Mouse (Mus musculus): ENCODE results near the gene Cd109. TPM values are rescaled to one million over a fixed set of nuclear protein-coding genes. Genes with fewer than 3 reads are reported as not detected.
A peak's percentile ranks its signal among the peaks of the same experiment; 100 is the strongest.

The Cd109 gene
- total and polyA plus RNA-seq, 2 experiments from 2014 or later: 3.3 to 6.5 TPM

DNA sequence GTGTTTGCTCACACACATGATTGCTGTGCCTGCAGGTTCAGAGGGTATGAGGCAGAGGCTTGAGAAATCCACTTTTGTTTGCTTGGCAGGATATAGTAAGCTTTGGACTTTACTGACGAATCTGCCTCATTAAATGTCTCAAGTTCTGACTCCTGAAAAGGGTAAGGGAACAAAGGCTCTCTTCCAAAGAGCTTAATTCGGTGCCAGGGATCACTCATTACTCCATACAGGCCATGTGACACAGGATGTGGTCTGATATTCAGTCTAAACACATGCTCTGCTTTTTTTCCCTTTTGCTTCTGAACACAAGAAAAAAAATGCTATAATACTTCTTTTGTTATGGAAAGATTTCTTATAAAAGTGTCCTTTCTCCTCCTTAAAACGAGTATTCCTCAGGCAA lies 126.7 kb downstream of the Cd109 start:
- Histone ChIP-seq H3K4me1 (ENCODE audit: control insufficient read depth, insufficient read depth) (no peaks in the 10 kb centered on the region; the same call in 1 of the 2 replicates), H3K27me3 (ENCODE audit: control insufficient read depth, insufficient read depth, low read length) (no peaks in the 10 kb centered on the region), H3K36me3 (replicated peaks; ENCODE audit: control insufficient read depth, insufficient read depth, low read length) (no peaks in the 10 kb centered on the region), H3K9ac (replicated peaks; ENCODE audit: low read depth, low read length) (no peak overlapping the region), H3K4me2 (ENCODE audit: low read depth, low read length) (no peak overlapping the region), H3K4me3 (ENCODE audit: low read depth, low read length) (no peak overlapping the region), H3K27ac (ENCODE audit: low read depth) (no peak overlapping the region), H3K9me3 (replicated peaks; ENCODE audit: control insufficient read depth, low read length) (no peaks in the 10 kb centered on the region)
- WGBS: 67% methylated on average over 3 of the region's 3 CpGs
- TF ChIP-seq EP300 (IDR thresholded peaks at IDR 0.05; ENCODE audit: low read depth): no peak
- no peak for TF ChIP-seq CTCF (IDR thresholded peaks at IDR 0.05; ENCODE audit: low read depth)
- DNase-seq (ENCODE audit: low spot score) (no peak), ATAC-seq (ENCODE audit: insufficient read depth, low read depth) (no peak)

DNA sequence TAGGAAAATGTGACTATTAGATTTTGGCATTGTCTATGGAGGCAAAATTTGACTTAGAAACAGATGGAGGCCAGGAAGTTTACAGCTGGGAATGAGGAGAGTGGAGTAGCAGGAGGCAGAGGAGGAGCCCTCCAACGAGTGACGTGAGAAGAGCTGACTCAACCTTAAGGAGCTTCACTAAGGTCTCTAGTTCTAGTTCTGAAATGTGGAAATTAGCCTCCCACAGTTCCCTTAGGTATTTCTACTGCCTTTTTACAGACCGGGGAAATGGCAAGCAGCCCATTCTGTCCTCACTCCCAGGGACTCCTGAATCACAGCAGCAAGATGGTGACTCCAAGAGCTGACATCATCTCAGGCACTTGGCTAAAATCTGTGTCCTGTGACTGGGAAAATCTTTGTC lies 134.9 kb downstream of the Cd109 start:
- DNase-seq (ENCODE audit: low spot score) (peak; percentile 17), ATAC-seq (ENCODE audit: insufficient read depth, low read depth) (peak; percentile 62)
- TF ChIP-seq CTCF (IDR thresholded peaks at IDR 0.05; ENCODE audit: low read depth): no peak
- TF ChIP-seq EP300 (IDR thresholded peaks at IDR 0.05; ENCODE audit: low read depth): no peak
- no peak overlapping the region for H3K27ac ChIP-seq (ENCODE audit: low read depth)
- no peaks in the 10 kb centered on the region; the same call in 1 of the 2 replicates for H3K4me1 ChIP-seq (ENCODE audit: control insufficient read depth, insufficient read depth)
- H3K36me3 ChIP-seq (replicated peaks; ENCODE audit: control insufficient read depth, insufficient read depth, low read length): no peaks in the 10 kb centered on the region
- no peak overlapping the region for H3K9ac ChIP-seq (replicated peaks; ENCODE audit: low read depth, low read length)
- no peak overlapping the region for H3K4me3 ChIP-seq (ENCODE audit: low read depth, low read length)
- H3K27me3 ChIP-seq (ENCODE audit: control insufficient read depth, insufficient read depth, low read length): no peaks in the 10 kb centered on the region
- no peaks in the 10 kb centered on the region for H3K9me3 ChIP-seq (replicated peaks; ENCODE audit: control insufficient read depth, low read length)
- WGBS: 48% methylated on average over 3 of the region's 3 CpGs
- no peak overlapping the region for H3K4me2 ChIP-seq (ENCODE audit: low read depth, low read length)

Other genes with a start within 250 kb of the Cd109 start
- not detected in 2 replicates for gene Dppa5a, start 247.4 kb upstream of the Cd109 start, total RNA-seq (2014; rRNA removed; ENCODE audit: low replicate concordance)
- not detected in 2 replicates for gene Dppa5a, start 247.4 kb upstream of the Cd109 start, polyA plus RNA-seq (2015; fragmentation: Nextera tagmentation; extraction: Ambion mirVana)
- gene Ooep, start 236.8 kb upstream of the Cd109 start, total RNA-seq (2014; rRNA removed; ENCODE audit: low replicate concordance): 0.11 TPM in 1 of 2 replicates, not detected in the other
- 0.08 and 0.23 TPM in 2 replicates for gene Ooep, start 236.8 kb upstream of the Cd109 start, polyA plus RNA-seq (2015; fragmentation: Nextera tagmentation; extraction: Ambion mirVana)
- gene Ddx43, start 219.8 kb upstream of the Cd109 start, total RNA-seq (2014; rRNA removed; ENCODE audit: low replicate concordance): not detected in 2 replicates
- not detected in 2 replicates for gene Ddx43, start 219.8 kb upstream of the Cd109 start, polyA plus RNA-seq (2015; fragmentation: Nextera tagmentation; extraction: Ambion mirVana)
- gene Cgas, start 172.3 kb upstream of the Cd109 start, total RNA-seq (2014; rRNA removed; ENCODE audit: low replicate concordance): 1.0 and 1.5 TPM in 2 replicates
- 0.82 and 0.83 TPM in 2 replicates for gene Cgas, start 172.3 kb upstream of the Cd109 start, polyA plus RNA-seq (2015; fragmentation: Nextera tagmentation; extraction: Ambion mirVana)
- 22.4 and 27.3 TPM in 2 replicates for gene Mto1, start 167.3 kb upstream of the Cd109 start, total RNA-seq (2014; rRNA removed; ENCODE audit: low replicate concordance)
- 21.8 and 23.3 TPM in 2 replicates for gene Mto1, start 167.3 kb upstream of the Cd109 start, polyA plus RNA-seq (2015; fragmentation: Nextera tagmentation; extraction: Ambion mirVana)
- not detected in 2 replicates for gene Gm17324, start 166.8 kb upstream of the Cd109 start, total RNA-seq (2014; rRNA removed; ENCODE audit: low replicate concordance)
- gene Gm17324, start 166.8 kb upstream of the Cd109 start, polyA plus RNA-seq (2015; fragmentation: Nextera tagmentation; extraction: Ambion mirVana): 0.63 and 0.74 TPM in 2 replicates
- gene Eef1a1, start 126.4 kb upstream of the Cd109 start, total RNA-seq (2014; rRNA removed; ENCODE audit: low replicate concordance): 7,011 and 7,051 TPM in 2 replicates
- 2,146 and 2,221 TPM in 2 replicates for gene Eef1a1, start 126.4 kb upstream of the Cd109 start, polyA plus RNA-seq (2015; fragmentation: Nextera tagmentation; extraction: Ambion mirVana)
- gene Slc17a5, start 27.5 kb upstream of the Cd109 start, total RNA-seq (2014; rRNA removed; ENCODE audit: low replicate concordance): 6.3 and 13.4 TPM in 2 replicates
- gene Slc17a5, start 27.5 kb upstream of the Cd109 start, polyA plus RNA-seq (2015; fragmentation: Nextera tagmentation; extraction: Ambion mirVana): 7.3 and 8.0 TPM in 2 replicates

Data from heart, postnatal 0 days (tissue).